Mouse (Mus musculus): ENCODE measurements at regions not wholly inside any gene's neighbourhood (a gene's known extent, or its start where the extent isn't known, plus 50 kb on each side); places are given as distances from the start of the nearest gene placed in this dataset.

DNA sequence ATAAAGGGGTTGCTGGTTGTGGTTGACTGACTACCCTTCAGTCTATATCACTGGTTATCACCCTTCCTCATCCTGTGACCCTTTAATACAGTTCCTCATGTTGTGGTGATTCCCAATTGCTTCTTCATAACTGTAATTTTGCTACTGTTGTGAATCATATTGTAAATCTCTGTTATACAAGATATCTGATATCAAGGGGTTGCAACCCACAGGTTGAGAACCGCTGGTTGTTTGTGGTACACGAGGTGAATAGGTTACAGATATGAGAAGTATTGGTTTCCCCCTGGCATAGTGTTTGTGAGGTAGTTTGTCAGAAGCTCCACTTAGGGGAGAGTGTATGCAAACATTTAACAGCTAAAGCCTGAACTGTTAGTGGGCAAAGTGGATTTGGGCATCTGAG, 58.9 kb upstream of the Foxn3 start:
- TF ChIP-seq CTCF (IDR thresholded peaks at IDR 0.05; ENCODE audit: control insufficient read depth, insufficient read depth, insufficient read length) (no peak), MYOD1 (IDR thresholded peaks at IDR 0.05; ENCODE audit: control insufficient read depth, insufficient read length, low read depth) (no peak), MAX (IDR thresholded peaks at IDR 0.05) (no peak)

Measured in C2C12 (cell line).